Mouse (Mus musculus) granulocyte monocyte progenitor cell, adult 5-6 weeks (primary cell): Measurements from ENCODE around the gene Gas1. TPM values are rescaled to one million over a fixed set of nuclear protein-coding genes. Genes with fewer than 3 reads are reported as not detected.

Source experiments
- ATAC-seq: replicated peaks from 2 replicates; pipeline ENCODE4 v1.8.0; 2016; ENCODE audit warnings: mild to moderate bottlenecking, moderate TSS enrichment, inconsistent platforms; ENCODE audit not compliant: poor library complexity, severe bottlenecking
- total RNA-seq, 2 experiments: library from RNA; stranded (forward) in 1 of 2; stranded (reverse) in 1 of 2; fragments of 200-712, 200-1000 nt in 1 of 2; fragments of >200 nt in 1 of 2; fragmentation: Nextera tagmentation in 1 of 2; gene quantifications; 2 replicates each; pipeline ENCODE4 v1.2.3; 2014 to 2017

Gene Gas1
- total RNA-seq, 2 experiments from 2014 or later = not detected

- no peak for ATAC-seq
Observed at GRCm38 (mm10) chr13:60125501-60126305, 51.5 kb downstream of the Gas1 start.

GRCm38 (mm10) chr13:60125020-60125419 is 52.1 kb downstream of the Gas1 start:
- no peak for ATAC-seq

- ATAC-seq = no peak
Observed at GRCm38 (mm10) chr13:60124456-60124855, 52.7 kb downstream of the Gas1 start.
